ENCODE assay signal across 12 mouse cellular contexts in genomic region chr11:103223444-103223843, GRCm38 (mm10). TPM values are rescaled to one million over a fixed set of nuclear protein-coding genes. Genes with fewer than 3 reads are reported as not detected.
A peak's percentile ranks its signal among the peaks of the same experiment; 100 is the strongest.
DNase-seq lines count a peak whose midpoint lies in the region; TF ChIP-seq lines count a peak whose summit lies in the region.
"Had no signal": no experiment of that assay in that cellular context is flagged by ENCODE, and none has a peak within 500 bp of the region (broad histone marks: within the 10 kb centered on the region; RNA-seq: fewer than 3 reads in every experiment).

No protein-coding gene starts in this region.

- H3K27ac ChIP-seq in left cerebral cortex, adult 2 months: peak overlapping the region; percentile 84
- H3K27ac ChIP-seq in cortical plate, adult 2 months (ENCODE audit: insufficient read depth, low read length): peak overlapping the region; percentile 2; the same call in 1 of the 2 replicates
- H3K27ac ChIP-seq in small intestine, adult 2 months (ENCODE audit: insufficient read depth, low read depth, low read length): peak overlapping the region; percentile 3
- H3K27ac ChIP-seq: forebrain, embryonic 15.5 days; limb, embryonic 13.5 days had no signal

- H3K4me3 ChIP-seq in left cerebral cortex, adult 2 months: no peak overlapping the region
- no peak overlapping the region for H3K4me3 ChIP-seq in cortical plate, adult 2 months (ENCODE audit: insufficient read depth, low read length)
- no peak overlapping the region for H3K4me3 ChIP-seq in small intestine, adult 2 months (ENCODE audit: low read depth, low read length)
- H3K4me3 ChIP-seq: forebrain, embryonic 15.5 days; limb, embryonic 13.5 days had no signal

- peaks cover 49% of the 10 kb centered on the region for H3K36me3 ChIP-seq in small intestine, adult 2 months (ENCODE audit: control insufficient read depth, insufficient read depth, low read length)

- no peaks in the 10 kb centered on the region for H3K27me3 ChIP-seq in small intestine, adult 2 months (ENCODE audit: control insufficient read depth, insufficient read depth, low read length)
- H3K27me3 ChIP-seq: forebrain, embryonic 15.5 days had no signal

- TF ChIP-seq CTCF in left cerebral cortex, adult 2 months (IDR thresholded peaks at IDR 0.05): no peak
- no peak for TF ChIP-seq CTCF in cortical plate, adult 2 months (IDR thresholded peaks at IDR 0.05; ENCODE audit: extremely low read depth, insufficient read depth, low read length)
- TF ChIP-seq CTCF in small intestine, adult 2 months (IDR thresholded peaks at IDR 0.05; ENCODE audit: extremely low read depth, insufficient read length, insufficient replicate concordance, low read depth, low read length): no peak

- DNase-seq in heart, adult 8-10 months (ENCODE audit: low spot score): peak; percentile 76
- DNase-seq in heart, postnatal 4 days: no peak
- DNase-seq in left cerebral cortex, adult 2 months (ENCODE audit: extremely low spot score in 1 of 2, low spot score in 2 of 2): peak in 1 of 2 experiments; percentile 30
- DNase-seq in left cerebral cortex, postnatal 4 days: no peak
- DNase-seq in retina, postnatal 1 day: no peak
- DNase-seq: embryo, embryonic 11 days; lung, postnatal 36 days had no signal

- intact Hi-C loops in left cerebral cortex, adult 2 months (cut with DNase I): no loop called here
- intact Hi-C loops in left cerebral cortex, postnatal 4 days (cut with DNase I): no loop called here

- no peak for TF ChIP-seq POLR2A in cortical plate, adult 2 months (IDR thresholded peaks at IDR 0.05; ENCODE audit: extremely low read depth, insufficient read depth, low read length)
- no peak for TF ChIP-seq POLR2A in small intestine, adult 2 months (IDR thresholded peaks at IDR 0.05; ENCODE audit: low read depth, low read length)

- 87% methylated on average over 10 of the region's 10 CpGs for WGBS in small intestine, adult 2 months

- H3K4me1 ChIP-seq in cortical plate, adult 2 months (ENCODE audit: control insufficient read depth, insufficient read depth, low read length): peaks cover 3% of the 10 kb centered on the region
- peaks cover 28% of the 10 kb centered on the region for H3K4me1 ChIP-seq in small intestine, adult 2 months (ENCODE audit: control insufficient read depth, insufficient read depth, insufficient read length, low read length)

RNA-seq across cellular contexts. Expression of gene Spata32, which starts 5.2 kb away (rescaled TPM):
- not detected for total RNA-seq in heart, adult 8-10 months (2022)
- not detected for total RNA-seq in heart, postnatal 4 days (2021)
- 1 to 10 TPM; 1.7 to 2.9 TPM for total RNA-seq in left cerebral cortex, adult 2 months (2021)
- total RNA-seq in left cerebral cortex, postnatal 4 days (2021): 1 to 10 TPM; 1.4 to 2.0 TPM
- polyA plus RNA-seq in cortical plate, adult 2 months (2012; rRNA removed): 2.5 and 2.9 TPM in 2 replicates
- not detected in 2 replicates for polyA plus RNA-seq in small intestine, adult 2 months (2012; rRNA removed)
- total RNA-seq: heart, postnatal 36 days had no signal
- polyA plus RNA-seq: limb, embryonic 13.5 days had no signal

RNA-seq across cellular contexts. Expression of gene 1700023F06Rik, which starts 15.1 kb away (rescaled TPM):
- total RNA-seq in heart, adult 8-10 months (2022): not detected
- not detected for total RNA-seq in heart, postnatal 4 days (2021)
- total RNA-seq in left cerebral cortex, adult 2 months (2021): 1 to 10 TPM; 2.2 to 2.7 TPM
- 1 to 10 TPM; 1.5 to 2.0 TPM for total RNA-seq in left cerebral cortex, postnatal 4 days (2021)
- polyA plus RNA-seq in cortical plate, adult 2 months (2012; rRNA removed): 4.2 and 6.4 TPM in 2 replicates
- polyA plus RNA-seq in small intestine, adult 2 months (2012; rRNA removed): 0.50 and 0.51 TPM in 2 replicates
- total RNA-seq: heart, postnatal 36 days had no signal

RNA-seq across cellular contexts. Expression of gene Map3k14, which starts 43.8 kb away (rescaled TPM):
- total RNA-seq in heart, adult 8-10 months (2022): 1 to 10 TPM; 2.7 to 3.9 (median 3.6) TPM
- 1 to 10 TPM; 2.7 to 3.4 TPM for total RNA-seq in heart, postnatal 4 days (2021)
- 1 to 10 TPM; 4.4 to 4.9 TPM for total RNA-seq in left cerebral cortex, adult 2 months (2021)
- total RNA-seq in left cerebral cortex, postnatal 4 days (2021): 1 to 10 TPM; 3.7 to 4.3 TPM
- 2.8 and 3.4 TPM in 2 replicates for polyA plus RNA-seq in cortical plate, adult 2 months (2012; rRNA removed)
- polyA plus RNA-seq in small intestine, adult 2 months (2012; rRNA removed): 9.9 and 12.7 TPM in 2 replicates

RNA-seq across cellular contexts. Expression of gene Fmnl1, which starts 52.5 kb away (rescaled TPM):
- 10 to 100 TPM in 3 of 4 experiments, 1 to 10 TPM in 1; 9.3 to 20.1 (median 13.2) TPM for total RNA-seq in heart, adult 8-10 months (2022)
- 1 to 10 TPM; 7.4 to 8.6 TPM for total RNA-seq in heart, postnatal 4 days (2021)
- 100 to 1,000 TPM; 186 to 209 TPM for total RNA-seq in left cerebral cortex, adult 2 months (2021)
- 10 to 100 TPM; 34.8 to 39.1 TPM for total RNA-seq in left cerebral cortex, postnatal 4 days (2021)
- 125 and 133 TPM in 2 replicates for polyA plus RNA-seq in cortical plate, adult 2 months (2012; rRNA removed)
- polyA plus RNA-seq in small intestine, adult 2 months (2012; rRNA removed): 7.1 and 8.4 TPM in 2 replicates

Comparison
In these comparisons a context has a peak if more than half of its experiments do, and no peak if none do; other contexts are left out.
1. H3K27ac ChIP-seq: peak in every context shown above with its lines; median percentile 84 in left cerebral cortex, adult 2 months; 3 in small intestine, adult 2 months; 2 in cortical plate, adult 2 months.